In genomic region chr4:124700248-124700971, GRCm38 (mm10) we compare ENCODE assay signal across 8 mouse cellular contexts. TPM values are rescaled to one million over a fixed set of nuclear protein-coding genes. Genes with fewer than 3 reads are reported as not detected.
A peak's percentile ranks its signal among the peaks of the same experiment; 100 is the strongest.
DNase-seq lines count a peak whose midpoint lies in the region; ATAC-seq lines count a peak whose summit lies in the region.

Gene Fhl3, plus strand, starts transcription at chr4:124700701.

- ATAC-seq in embryonic facial prominence, embryonic 13.5 days (ENCODE audit: insufficient number of reproducible peaks, insufficient read depth, low FRiP score, low TSS enrichment, low read depth): peak; percentile 59
- ATAC-seq in heart, embryonic 15.5 days (replicated peaks; ENCODE audit: insufficient number of reproducible peaks, insufficient read depth, low FRiP score, low read depth): peak; percentile 61
- ATAC-seq in megakaryocyte, adult 5-6 weeks (ENCODE audit: poor library complexity, severe bottlenecking): peak; percentile 39

- H3K36me3 ChIP-seq in embryonic facial prominence, embryonic 13.5 days: no peaks in the 10 kb centered on the region; the same call in 1 of the 2 replicates
- no peaks in the 10 kb centered on the region for H3K36me3 ChIP-seq in heart, embryonic 15.5 days

- peak within 1 kb of the TSS; percentile 88 for H3K4me3 ChIP-seq in embryonic facial prominence, embryonic 13.5 days
- H3K4me3 ChIP-seq in heart, embryonic 15.5 days: peak within 1 kb of the TSS; percentile 68

- H3K9ac ChIP-seq in embryonic facial prominence, embryonic 13.5 days: peak within 1 kb of the TSS; percentile 97
- peak within 1 kb of the TSS; percentile 75 for H3K9ac ChIP-seq in heart, embryonic 15.5 days

- peak within 1 kb of the TSS; percentile 75 for H3K4me2 ChIP-seq in embryonic facial prominence, embryonic 13.5 days
- H3K4me2 ChIP-seq in heart, embryonic 15.5 days: peak within 1 kb of the TSS; percentile 81

- WGBS in embryonic facial prominence, embryonic 13.5 days: under 1% methylated on average over 46 of the region's 59 CpGs
- under 1% methylated on average over 56 of the region's 59 CpGs for WGBS in heart, embryonic 15.5 days

- no peaks in the 10 kb centered on the region for H3K9me3 ChIP-seq in embryonic facial prominence, embryonic 13.5 days
- H3K9me3 ChIP-seq in heart, embryonic 15.5 days (replicated peaks): no peaks in the 10 kb centered on the region

- 0 out of 2 replicates have a peak, but pooled peaks cover 4% of the 10 kb centered on the region for H3K27me3 ChIP-seq in embryonic facial prominence, embryonic 13.5 days
- 0 out of 2 replicates have a peak, but pooled peaks cover 7% of the 10 kb centered on the region for H3K27me3 ChIP-seq in heart, embryonic 15.5 days

- peak within 1 kb of the TSS; percentile 97 for H3K27ac ChIP-seq in embryonic facial prominence, embryonic 13.5 days
- H3K27ac ChIP-seq in heart, embryonic 15.5 days: peak within 1 kb of the TSS; percentile 77

- H3K4me1 ChIP-seq in embryonic facial prominence, embryonic 13.5 days: peaks cover 51% of the 10 kb centered on the region
- H3K4me1 ChIP-seq in heart, embryonic 15.5 days (replicated peaks): peaks cover 52% of the 10 kb centered on the region

- DNase-seq in right cerebral cortex, postnatal 25 days: peak; percentile 24
- no peak for DNase-seq in right cerebral cortex, postnatal 14 days
- DNase-seq in kidney, postnatal 10 days: peak; percentile 90
- DNase-seq in spleen, postnatal 10 days (ENCODE audit: low spot score in 2 of 2): peak; percentile 37 to 72
- DNase-seq in frontal cortex, postnatal 25 days (ENCODE audit: low spot score in 2 of 2): no peak

RNA-seq across cellular contexts. Expression of gene Fhl3, which starts in this region (rescaled TPM):
- 17.0 and 19.5 TPM in 2 replicates for polyA plus RNA-seq in embryonic facial prominence, embryonic 13.5 days (2015; fragmentation: Nextera tagmentation; extraction: Ambion mirVana)
- 6.2 and 7.5 TPM in 2 replicates for polyA plus RNA-seq in heart, embryonic 15.5 days (2015; fragmentation: Nextera tagmentation; extraction: Ambion mirVana)
- total RNA-seq in megakaryocyte, adult 5-6 weeks (2015): 11.5 and 11.7 TPM in 2 replicates
- total RNA-seq in megakaryocyte, adult 5-6 weeks (2017): 4.2 and 5.0 TPM in 2 replicates

Comparison
In these comparisons a context has a peak if more than half of its experiments do, and no peak if none do; other contexts are left out.
1. DNase-seq: peak in right cerebral cortex, postnatal 25 days (single experiment), kidney, postnatal 10 days (single experiment) and spleen, postnatal 10 days (2 of 2); none in right cerebral cortex, postnatal 14 days (single experiment) and frontal cortex, postnatal 25 days (0 of 2).
2. Peak in every context shown above with its lines, with median percentiles within 50 percentile points of each other: ATAC-seq.